Mouse (Mus musculus): ENCODE measurements around the gene Zfp512.
"Not testable (repeated sequence)": the region's sequence is repeated elsewhere in the genome, so short reads cannot be mapped to it uniquely, and the experiment has no call there.

The Zfp512 gene
- long read RNA-seq, experiment 1, transcript Zfp512-201 (14 exons, 3,299 nt), result major isoform, 6 of 16 reads
- long read RNA-seq, experiment 1, partial matches to known transcripts, result 0 of 16 reads
- long read RNA-seq, experiment 1, other reads (novel, unspliced or antisense), result 7 of 16 reads
- long read RNA-seq, experiment 2, partial matches to known transcripts, result 6 of 12 reads
- long read RNA-seq, experiment 2, other reads (novel, unspliced or antisense), result 1 of 12 reads

- intact Hi-C loops (cut with DNase I), result no loop called here
These were observed at the start of gene Zfp512 for GRCm38 (mm10) chr5:31451878-31452561. Gene Zfp512, plus strand, starts transcription at chr5:31452431.

DNA sequence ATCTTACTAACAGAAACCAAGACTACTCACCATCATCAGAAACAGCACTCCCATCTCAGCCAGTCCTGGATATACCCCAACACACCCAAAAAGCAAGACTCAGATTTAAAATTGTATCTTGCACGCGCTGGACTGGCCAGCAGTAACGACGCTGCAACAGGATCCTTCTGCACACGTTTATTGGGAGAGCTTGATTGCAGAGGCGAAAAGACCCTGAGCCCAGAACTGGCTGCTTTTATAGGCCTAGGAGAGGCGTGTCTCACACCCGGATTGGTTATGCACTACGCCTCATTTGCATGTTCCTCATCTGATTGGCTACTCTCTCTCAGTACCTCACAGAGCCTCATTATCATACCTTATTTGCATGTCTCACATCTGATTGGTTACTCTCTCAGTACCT is 17.5 kb upstream of the Zfp512 start:
- intact Hi-C loops (cut with DNase I), result not testable (repeated sequence)

DNA sequence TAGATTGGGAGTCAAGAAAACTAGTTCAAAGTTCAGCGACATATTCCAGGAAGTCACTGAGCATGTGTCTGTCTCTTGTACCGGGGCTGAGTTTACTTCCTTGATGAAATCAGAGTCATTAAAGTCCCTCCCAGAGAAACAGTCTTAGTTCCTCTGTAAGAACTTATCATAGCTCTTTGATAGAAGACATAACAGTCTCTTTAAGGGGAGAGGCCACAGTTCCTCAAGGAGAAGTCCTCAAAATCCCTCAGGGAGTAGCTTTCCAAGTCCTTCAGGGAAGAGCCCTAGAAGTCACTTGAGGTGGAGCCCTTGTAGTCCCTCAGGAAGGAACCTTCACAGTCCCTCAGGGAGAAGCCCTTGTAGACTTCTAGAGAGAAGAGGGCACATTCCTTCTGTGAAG is 895 bp upstream of the Zfp512 start:
- intact Hi-C loops (cut with DNase I), result no loop called here

DNA sequence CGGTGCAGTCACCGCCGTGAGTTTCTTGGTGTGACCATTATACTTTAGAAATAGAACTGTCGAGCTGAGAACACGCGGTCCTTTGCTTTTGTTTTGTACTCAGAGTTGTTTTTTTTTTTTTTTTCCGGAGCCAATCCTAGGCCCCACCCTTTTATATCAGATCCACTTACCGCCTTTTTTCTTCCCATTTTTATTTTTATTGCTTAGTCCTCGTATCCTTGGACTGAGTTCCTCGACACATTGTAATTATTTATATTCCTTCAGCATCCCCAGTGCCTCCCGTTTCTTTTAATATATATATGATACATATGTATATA is 289 bp downstream of the Zfp512 start:
- intact Hi-C loops (cut with DNase I), result no loop called here

DNA sequence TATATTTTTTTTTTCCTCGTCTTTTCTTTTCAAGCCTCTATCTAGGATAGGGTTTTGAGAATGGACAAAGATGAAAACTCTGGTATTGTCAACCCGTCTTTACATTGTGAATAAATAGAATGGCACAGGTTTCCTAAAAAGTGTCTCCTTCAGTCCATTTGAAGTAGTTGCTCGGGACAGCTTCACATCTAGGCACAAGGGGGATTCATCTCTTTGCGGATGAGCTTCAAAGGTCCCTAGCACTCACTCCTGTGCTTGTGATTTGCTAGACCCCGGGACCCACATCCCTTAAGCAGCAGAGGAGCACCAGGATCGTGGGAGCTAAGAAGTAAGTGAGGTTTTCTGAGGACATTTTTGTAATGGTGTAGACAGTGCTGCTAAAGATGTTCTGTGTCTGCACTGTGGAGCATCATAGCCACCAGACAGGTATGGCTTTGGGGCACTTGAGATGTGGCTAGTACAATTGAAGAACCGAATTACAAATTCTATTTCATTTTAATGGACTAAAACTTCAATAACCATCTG is 717 bp downstream of the Zfp512 start:
- intact Hi-C loops (cut with DNase I), result no loop called here

- intact Hi-C loops (cut with DNase I), result no loop called here
These were observed 15.6 kb downstream of the Zfp512 start for GRCm38 (mm10) chr5:31467798-31468197.

- intact Hi-C loops (cut with DNase I), result no loop called here
These were observed 17.5 kb downstream of the Zfp512 start for GRCm38 (mm10) chr5:31469711-31470110.

DNA sequence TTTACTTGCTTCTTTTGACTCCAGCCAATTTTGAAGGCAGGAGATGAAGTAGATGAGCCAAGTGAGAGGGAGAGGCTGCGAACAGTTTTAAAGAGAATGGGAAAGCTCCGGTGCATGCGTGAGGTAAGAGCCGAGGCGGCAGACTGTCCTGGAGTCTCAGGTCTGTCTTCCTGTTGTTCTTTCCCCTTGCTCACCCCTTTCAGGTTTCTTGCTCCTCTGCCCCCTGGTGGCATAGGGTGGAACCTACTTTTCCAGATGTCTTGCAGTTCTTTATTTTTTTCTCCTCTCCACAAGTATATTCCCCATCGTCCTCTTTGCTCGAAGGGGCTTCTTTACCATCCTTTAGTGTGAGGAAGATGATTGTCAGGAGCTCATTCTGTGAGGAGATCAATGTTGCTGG is 18.1 kb downstream of the Zfp512 start:
- intact Hi-C loops (cut with DNase I), result no loop called here

- intact Hi-C loops (cut with DNase I), result no loop called here
These were observed 28.3 kb downstream of the Zfp512 start for GRCm38 (mm10) chr5:31480536-31480935.

DNA sequence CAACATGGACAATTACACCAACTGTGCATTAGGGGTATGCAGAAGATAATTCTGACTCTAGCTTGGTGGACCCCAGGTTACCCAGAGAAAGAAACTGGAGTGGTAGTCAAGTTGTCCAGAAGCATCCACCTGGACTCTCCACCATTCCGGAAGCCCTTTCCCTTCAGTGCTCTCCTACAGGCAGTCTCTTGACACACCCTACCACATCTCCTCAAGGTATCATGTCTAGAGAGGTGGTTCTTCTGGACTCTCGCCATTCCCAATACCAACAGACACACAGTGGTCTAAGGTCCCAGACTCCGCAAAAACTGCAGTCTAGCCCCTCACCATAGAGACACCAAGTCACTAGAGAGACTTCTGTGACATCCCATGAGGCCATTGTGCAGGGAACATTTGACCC is 33.2 kb downstream of the Zfp512 start, which contains the start of gene 4930548H24Rik:
Gene 4930548H24Rik, plus strand, starts transcription at position 301 of the 400 bp plus-strand sequence.
- intact Hi-C loops (cut with DNase I), result no loop called here

DNA sequence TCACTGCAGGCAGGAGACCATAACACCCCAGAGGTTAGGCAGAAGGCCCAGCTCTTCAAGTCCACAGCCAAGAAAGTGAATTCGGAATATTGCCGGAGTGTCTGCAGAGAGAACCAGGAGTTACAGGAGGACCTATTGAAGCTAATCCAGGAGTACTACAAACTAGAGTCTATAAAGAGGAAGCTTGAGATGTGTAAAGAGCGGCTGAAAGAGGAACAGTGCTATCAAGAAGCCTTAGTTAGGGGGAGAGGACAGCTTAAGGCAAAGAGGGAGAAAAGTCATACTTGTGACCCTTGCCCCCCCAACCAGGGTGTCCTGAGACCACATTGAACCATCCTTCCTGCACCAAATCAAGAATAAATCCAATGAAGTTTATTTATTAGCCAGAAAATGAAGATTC is 35.7 kb downstream of the Zfp512 start:
- intact Hi-C loops (cut with DNase I), result no loop called here

DNA sequence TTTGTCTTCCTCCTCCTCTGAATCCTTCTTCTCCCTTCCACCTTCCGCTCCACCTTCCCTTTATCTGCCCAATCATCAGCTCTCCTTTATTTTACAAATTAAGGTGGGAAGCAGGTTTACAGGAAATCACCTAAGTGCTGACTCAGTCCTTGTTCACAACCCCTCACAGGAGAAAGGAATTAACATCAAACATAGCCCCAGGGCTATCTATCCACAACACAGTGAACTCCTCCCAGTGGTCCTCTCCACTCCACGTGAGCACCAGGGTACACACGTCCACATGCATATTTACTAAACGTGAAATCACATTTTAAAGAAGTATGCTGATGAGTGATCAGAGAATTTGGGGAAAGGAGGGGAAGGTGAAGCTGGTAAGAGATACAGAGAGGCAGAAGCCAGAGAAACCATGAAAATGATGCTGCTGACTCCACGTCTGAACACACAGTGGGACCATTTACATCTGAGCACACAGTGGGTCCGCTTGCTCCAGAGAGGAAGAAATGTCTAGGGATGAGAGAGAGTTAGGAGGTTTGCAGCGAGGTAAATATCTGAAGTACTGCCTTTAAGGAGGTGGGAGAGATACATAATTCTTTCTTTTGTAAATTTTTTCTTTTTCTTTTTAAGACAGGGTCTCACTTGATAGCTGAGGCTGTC is 37.0 kb downstream of the Zfp512 start:
- intact Hi-C loops (cut with DNase I), result no loop called here

DNA sequence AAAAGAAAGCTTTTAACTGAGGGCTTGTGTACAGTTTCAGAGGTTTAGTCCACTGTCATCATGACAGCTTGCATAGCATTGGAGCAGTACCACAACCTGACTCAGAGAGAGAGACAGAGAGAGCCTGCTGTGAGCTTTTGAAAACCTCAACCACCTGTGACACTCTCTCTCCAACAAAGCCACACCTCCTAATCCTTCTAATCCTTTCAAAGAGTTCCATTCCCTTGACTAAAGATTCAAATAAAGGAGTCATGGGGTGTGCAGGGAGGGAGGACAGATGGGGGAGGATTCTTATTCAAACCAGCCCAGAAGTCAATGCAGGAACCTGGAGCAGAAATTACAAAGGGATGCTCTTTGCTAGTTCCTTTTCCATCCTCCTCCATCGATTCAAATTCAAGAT is 39.8 kb downstream of the Zfp512 start:
- intact Hi-C loops (cut with DNase I), result no loop called here

DNA sequence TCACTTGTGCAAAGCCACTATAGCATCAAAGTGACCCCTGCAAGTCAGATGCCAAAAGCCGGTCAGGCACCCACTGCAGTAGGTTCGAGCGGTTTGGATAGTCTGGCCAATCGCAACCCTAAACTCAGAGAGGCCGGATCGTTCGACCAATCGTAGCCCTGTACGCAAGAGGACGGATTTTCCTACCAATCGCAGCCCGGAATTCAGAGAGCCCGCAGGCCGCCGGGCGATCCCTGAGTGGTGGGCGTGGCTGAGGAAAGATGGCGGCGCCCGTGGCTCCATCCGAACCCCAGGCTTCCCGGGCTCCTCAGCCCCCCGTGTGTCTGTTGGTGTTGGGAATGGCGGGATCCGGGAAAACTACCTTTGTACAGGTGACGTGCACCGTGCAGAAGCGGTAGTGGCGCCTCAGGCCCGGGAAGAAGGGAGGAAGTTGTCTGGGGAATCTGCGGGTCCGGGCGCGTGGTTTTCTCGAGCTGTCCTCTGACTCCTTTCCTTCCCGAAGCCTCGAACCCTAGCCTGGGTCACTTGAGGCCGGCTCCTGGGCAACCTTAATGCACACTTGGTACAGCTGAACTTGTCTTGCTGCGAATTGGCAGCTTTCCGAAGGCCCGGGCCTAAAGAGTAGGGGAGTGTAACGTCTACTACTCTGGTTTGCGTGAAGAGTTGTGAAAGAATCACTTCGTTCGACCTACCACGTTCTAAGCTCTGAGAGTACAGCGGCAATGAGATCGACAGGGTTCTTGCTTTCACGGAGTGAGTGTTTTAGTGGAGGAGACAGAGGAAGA is 42.5 kb downstream of the Zfp512 start, which contains the start of gene Gpn1:
Gene Gpn1, plus strand, starts transcription at position 229 of the 785 bp plus-strand sequence.
- intact Hi-C loops (cut with DNase I), result no loop called here

DNA sequence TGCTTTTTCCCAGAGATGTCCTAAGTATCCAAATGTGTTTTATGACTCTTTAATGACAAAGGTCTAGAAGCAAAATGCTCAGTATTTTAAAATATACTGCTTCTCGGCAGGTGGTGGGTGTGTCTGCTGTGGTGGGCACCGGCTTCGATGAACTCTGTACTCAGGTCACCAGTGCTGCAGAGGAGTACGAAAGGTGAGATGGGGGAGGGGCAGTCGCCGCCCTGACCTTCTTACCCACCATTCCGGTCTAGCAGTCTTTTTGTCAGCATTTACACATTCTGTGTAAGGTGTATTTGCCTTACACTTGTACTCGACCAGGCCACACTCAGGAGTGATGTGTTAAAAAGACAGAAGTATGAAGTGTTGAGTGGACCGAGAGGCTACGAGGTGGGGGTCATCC is 52.6 kb downstream of the Zfp512 start:
- intact Hi-C loops (cut with DNase I), result no loop called here

DNA sequence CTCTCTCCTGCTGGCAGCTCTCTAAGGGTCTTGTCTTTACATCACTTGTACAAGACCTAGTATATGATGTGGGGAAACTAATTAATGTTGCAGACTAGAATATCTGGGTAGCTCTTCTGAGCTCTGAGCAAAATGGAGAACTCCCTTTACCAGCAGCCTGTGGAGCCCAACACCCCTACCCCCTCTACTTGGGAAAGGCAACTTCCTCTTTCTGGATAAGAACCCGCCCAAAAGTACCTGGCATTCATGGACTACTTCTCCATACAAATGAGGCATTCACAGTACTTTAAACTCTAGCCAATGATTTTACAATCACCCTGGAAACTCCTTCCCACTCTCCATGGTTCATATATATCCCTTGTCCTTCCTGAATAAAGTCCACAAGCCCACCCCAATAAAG is 60.2 kb downstream of the Zfp512 start:
- intact Hi-C loops (cut with DNase I), result no loop called here

DNA sequence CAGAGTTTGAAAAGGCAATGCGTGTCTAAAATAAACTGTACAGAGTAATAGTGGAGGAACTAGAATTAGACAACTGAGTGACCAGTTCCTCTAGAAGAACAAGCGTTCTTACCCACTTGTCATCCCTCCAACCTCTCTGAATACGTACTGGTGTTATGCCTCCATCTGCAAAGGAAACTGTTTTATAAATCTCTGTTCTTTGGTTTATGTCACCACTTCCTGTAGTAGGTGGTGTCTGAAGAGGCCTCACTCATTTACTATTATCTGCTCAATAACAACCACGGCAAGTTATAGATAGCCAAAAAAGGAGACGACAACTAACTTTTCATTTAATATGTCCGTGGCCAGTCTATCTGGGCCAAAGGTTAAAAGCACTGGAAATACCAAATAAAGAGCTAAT is 68.3 kb downstream of the Zfp512 start:
- intact Hi-C loops (cut with DNase I), result no loop called here

- intact Hi-C loops (cut with DNase I), result no loop called here
These were observed 74.3 kb downstream of the Zfp512 start, which contains the start of gene Slc4a1ap for GRCm38 (mm10) chr5:31526354-31527116. Gene Slc4a1ap, plus strand, starts transcription at chr5:31526995.

DNA sequence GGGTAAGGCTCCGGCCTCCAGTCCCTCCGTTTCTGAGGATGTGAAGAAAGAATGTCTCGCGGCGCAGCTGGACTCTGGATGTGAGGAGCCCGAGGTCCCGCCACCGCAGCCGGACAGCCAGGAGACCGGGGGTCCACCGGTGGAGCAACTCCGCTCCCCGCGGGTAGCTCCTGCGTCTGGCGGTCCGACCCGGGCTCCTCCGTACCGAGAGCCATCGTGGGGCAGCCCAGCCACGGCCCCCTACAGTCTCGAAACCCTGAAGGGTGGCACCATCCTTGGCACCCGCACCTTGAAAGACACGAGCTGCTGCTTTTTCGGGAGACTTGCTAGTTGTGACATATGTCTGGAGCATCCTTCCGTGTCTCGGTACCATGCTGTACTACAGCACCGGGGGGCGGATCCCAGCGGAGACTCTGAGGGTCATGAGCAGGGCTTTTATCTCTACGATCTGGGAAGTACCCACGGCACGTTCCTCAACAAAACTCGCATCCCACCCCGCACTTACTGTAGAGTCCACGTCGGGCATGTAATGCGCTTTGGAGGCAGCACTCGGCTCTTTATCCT is 75.0 kb downstream of the Zfp512 start:
- intact Hi-C loops (cut with DNase I), result no loop called here

DNA sequence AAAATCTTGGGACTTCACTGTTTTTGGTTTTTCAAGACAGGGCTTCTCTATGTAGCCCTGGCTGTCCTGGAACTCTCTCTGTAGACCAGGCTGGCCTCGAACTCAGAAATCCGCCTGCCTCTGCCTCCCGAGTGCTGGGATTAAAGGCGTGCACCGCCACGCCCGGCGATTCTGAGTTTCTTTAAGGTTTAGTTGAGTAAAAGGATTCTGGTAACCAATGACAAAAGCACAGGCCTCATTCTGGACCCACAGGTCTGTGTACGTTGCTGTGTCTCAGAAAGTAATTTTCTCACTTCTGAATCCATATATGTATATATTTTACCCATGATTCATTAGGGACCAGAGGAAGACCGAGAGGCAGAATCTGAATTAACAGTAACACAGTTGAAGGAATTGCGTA is 75.5 kb downstream of the Zfp512 start, which contains the start of gene Supt7l:
Gene Supt7l, minus strand, starts transcription at position 101 of the 400 bp plus-strand sequence.
- intact Hi-C loops (cut with DNase I), result not testable (repeated sequence)
